Mouse (Mus musculus) embryonic facial prominence, embryonic 11.5 days (tissue): ENCODE results near the gene Gatad2b. TPM values are rescaled to one million over a fixed set of nuclear protein-coding genes. Genes with fewer than 3 reads are reported as not detected.
"Not testable (repeated sequence)": the region's sequence is repeated elsewhere in the genome, so short reads cannot be mapped to it uniquely, and the experiment has no call there.

Experiments
- ATAC-seq: fragments of 200-750 bp; cut with Nextera tagmentation; replicated peaks from 2 replicates; pipeline ENCODE4 v1.8.0; 2017; ENCODE audit warnings: low read depth; ENCODE audit not compliant: insufficient number of reproducible peaks, low FRiP score, low TSS enrichment
- DNase-seq: peaks from one replicate; pipeline ENCODE4 v3.0.0-alpha.2; 2015; ENCODE audit warnings: low spot score
- H3K27ac ChIP-seq: fragments of 300-500 bp; sonication (generic); replicated peaks from 2 replicates; pipeline ENCODE4 v1.5.1; 2014; ENCODE audit warnings: mild to moderate bottlenecking, low read depth, low read length, control low read depth
- H3K27me3 ChIP-seq: fragments of 300-500 bp; sonication (generic); 2 replicates; pipeline ENCODE4 v1.6.1; 2014; ENCODE audit warnings: mild to moderate bottlenecking, low read length, moderate library complexity, mixed read lengths; ENCODE audit not compliant: control insufficient read depth, insufficient read depth
- H3K36me3 ChIP-seq: fragments of 300-500 bp; sonication (generic); replicated peaks from 2 replicates; pipeline ENCODE4 v1.6.1; 2014; ENCODE audit warnings: low read depth, mild to moderate bottlenecking, low read length, moderate library complexity, mixed read lengths; ENCODE audit not compliant: control insufficient read depth, insufficient read depth
- H3K4me1 ChIP-seq: fragments of 300-500 bp; sonication (generic); 2 replicates; pipeline ENCODE4 v1.6.1; 2014; ENCODE audit warnings: low read length, mixed read lengths; ENCODE audit not compliant: control insufficient read depth, insufficient read depth
- H3K4me2 ChIP-seq: fragments of 300-500 bp; sonication (generic); 2 replicates; pipeline ENCODE4 v1.6.1; 2014; ENCODE audit warnings: low read depth, mild to moderate bottlenecking, control low read depth, low read length, moderate library complexity
- H3K4me3 ChIP-seq: fragments of 300-500 bp; sonication (generic); 2 replicates; pipeline ENCODE4 v1.5.1; 2014; ENCODE audit warnings: low read depth, low read length, control low read depth
- H3K9ac ChIP-seq: fragments of 300-500 bp; sonication (generic); replicated peaks from 2 replicates; pipeline ENCODE4 v1.6.1; 2014; ENCODE audit warnings: mild to moderate bottlenecking, control low read depth, low read length
- H3K9me3 ChIP-seq: fragments of 300-500 bp; sonication (generic); replicated peaks from 2 replicates; pipeline ENCODE4 v1.6.1; 2016; ENCODE audit warnings: mild to moderate bottlenecking, low read length, inconsistent platforms, mixed read lengths; ENCODE audit not compliant: control insufficient read depth
- WGBS: fragments of 180-500 bp; shearing (Covaris S2); extraction: QIAGEN DNeasy Blood & Tissue Kit; methylation state at CpG from one replicate; pipeline ENCODE4 v1.1.7; 2014; 5-methylcytosine and 5-hydroxymethylcytosine counted together
- polyA plus RNA-seq: library from polyadenylated mRNA; unstranded; fragments of >200 nt; fragmentation: Nextera tagmentation; extraction: Ambion mirVana; gene quantifications from 2 replicates; pipeline ENCODE4 v1.2.1, GENCODE M21; 2014

Gene Gatad2b
- 12.6 TPM in 2 replicates for polyA plus RNA-seq

GRCm38 (mm10) chr3:90292345-90293275 lies at the start of gene Gatad2b:
Gene Gatad2b (plus strand): TSS chr3:90293178.
- ATAC-seq = peak; percentile 99
- H3K27me3 ChIP-seq = no peaks in the 10 kb centered on the region
- H3K9ac ChIP-seq = peak within 1 kb of the TSS; percentile 87
- H3K4me2 ChIP-seq = peak within 1 kb of the TSS; percentile 68
- peak; percentile 100 for DNase-seq
- WGBS = under 1% methylated on average over 37 of the region's 47 CpGs
- no peaks in the 10 kb centered on the region for H3K36me3 ChIP-seq
- H3K4me1 ChIP-seq = no peaks in the 10 kb centered on the region
- H3K4me3 ChIP-seq = peak within 1 kb of the TSS; percentile 87
- peak within 1 kb of the TSS; percentile 97 for H3K27ac ChIP-seq
- H3K9me3 ChIP-seq = no peaks in the 10 kb centered on the region

GRCm38 (mm10) chr3:90245406-90245805 lies 47.6 kb upstream of the Gatad2b start:
- H3K9me3 ChIP-seq = no peaks in the 10 kb centered on the region
- WGBS = 68% methylated on average over 2 of the region's 2 CpGs

GRCm38 (mm10) chr3:90247630-90247959 lies 45.4 kb upstream of the Gatad2b start:
- no peaks in the 10 kb centered on the region for H3K9me3 ChIP-seq
- H3K27me3 ChIP-seq = no peaks in the 10 kb centered on the region
- H3K36me3 ChIP-seq = no peaks in the 10 kb centered on the region
- H3K27ac ChIP-seq = peak overlapping the region; percentile 53
- no peaks in the 10 kb centered on the region for H3K4me1 ChIP-seq
- 0% methylated on average over 3 of the region's 3 CpGs for WGBS
- H3K4me3 ChIP-seq = peak overlapping the region; percentile 5; the same call in 1 of the 2 replicates
- no peak for DNase-seq
- no peak; the same call in 1 of the 2 replicates for ATAC-seq
- peak overlapping the region; percentile 46 for H3K9ac ChIP-seq
- peak overlapping the region; percentile 48 for H3K4me2 ChIP-seq

More at GRCm38 (mm10) chr3:90245406-90245805, 47.6 kb upstream of the Gatad2b start:
- ATAC-seq = no peak
- no peak overlapping the region for H3K9ac ChIP-seq
- H3K27me3 ChIP-seq = no peaks in the 10 kb centered on the region
- no peaks in the 10 kb centered on the region for H3K36me3 ChIP-seq
- H3K27ac ChIP-seq = no peak overlapping the region
- H3K4me1 ChIP-seq = no peaks in the 10 kb centered on the region
- H3K4me2 ChIP-seq = no peak overlapping the region
- H3K4me3 ChIP-seq = no peak overlapping the region
- DNase-seq = no peak

GRCm38 (mm10) chr3:90247960-90248745 lies 44.8 kb upstream of the Gatad2b start, which contains the start of gene Slc39a1:
Gene Slc39a1 (plus strand): TSS chr3:90248172.
- no peaks in the 10 kb centered on the region for H3K9me3 ChIP-seq
- peak within 1 kb of the TSS; percentile 57 for H3K4me3 ChIP-seq
- H3K4me1 ChIP-seq = no peaks in the 10 kb centered on the region
- ATAC-seq (peak; percentile 89), DNase-seq (peak; percentile 98)
- H3K27me3 ChIP-seq = no peaks in the 10 kb centered on the region
- no peaks in the 10 kb centered on the region for H3K36me3 ChIP-seq
- H3K27ac ChIP-seq = peak within 1 kb of the TSS; percentile 53
- under 1% methylated on average over 44 of the region's 44 CpGs for WGBS
- peak within 1 kb of the TSS; percentile 83 for H3K4me2 ChIP-seq
- peak within 1 kb of the TSS; percentile 73 for H3K9ac ChIP-seq

- no peaks in the 10 kb centered on the region for H3K27me3 ChIP-seq
- peak overlapping the region; percentile 73 for H3K9ac ChIP-seq
- ATAC-seq (no peak), DNase-seq (peak; percentile 30)
- 6% methylated on average over 10 of the region's 10 CpGs for WGBS
- no peaks in the 10 kb centered on the region for H3K36me3 ChIP-seq
- H3K4me3 ChIP-seq = peak overlapping the region; percentile 57
- no peaks in the 10 kb centered on the region for H3K4me1 ChIP-seq
- H3K9me3 ChIP-seq = no peaks in the 10 kb centered on the region
- peak overlapping the region; percentile 43; the same call in 1 of the 2 replicates for H3K27ac ChIP-seq
- H3K4me2 ChIP-seq = peak overlapping the region; percentile 83
Observed at GRCm38 (mm10) chr3:90248746-90249100, 44.3 kb upstream of the Gatad2b start.

GRCm38 (mm10) chr3:90250791-90251190 lies 42.2 kb upstream of the Gatad2b start:
- no peaks in the 10 kb centered on the region for H3K9me3 ChIP-seq
- H3K27me3 ChIP-seq = no peaks in the 10 kb centered on the region
- H3K27ac ChIP-seq = no peak overlapping the region
- no peak overlapping the region for H3K9ac ChIP-seq
- DNase-seq (no peak), ATAC-seq (no peak)
- peaks cover 5% of the 10 kb centered on the region; the same call in 1 of the 2 replicates for H3K4me1 ChIP-seq
- 82% methylated on average over 6 of the region's 6 CpGs for WGBS
- H3K4me2 ChIP-seq = no peak overlapping the region
- H3K36me3 ChIP-seq = no peaks in the 10 kb centered on the region
- no peak overlapping the region for H3K4me3 ChIP-seq

- not testable (repeated sequence) for H3K4me1 ChIP-seq, H3K36me3 ChIP-seq, H3K9ac ChIP-seq, ATAC-seq, H3K9me3 ChIP-seq, H3K4me3 ChIP-seq, H3K4me2 ChIP-seq, H3K27me3 ChIP-seq, H3K27ac ChIP-seq, DNase-seq
- WGBS = 95% methylated on average over 9 of the region's 12 CpGs
Observed at GRCm38 (mm10) chr3:90251731-90252226, 41.2 kb upstream of the Gatad2b start.
